ENCODE assay signal across 7 mouse cellular contexts in the genomic region with DNA sequence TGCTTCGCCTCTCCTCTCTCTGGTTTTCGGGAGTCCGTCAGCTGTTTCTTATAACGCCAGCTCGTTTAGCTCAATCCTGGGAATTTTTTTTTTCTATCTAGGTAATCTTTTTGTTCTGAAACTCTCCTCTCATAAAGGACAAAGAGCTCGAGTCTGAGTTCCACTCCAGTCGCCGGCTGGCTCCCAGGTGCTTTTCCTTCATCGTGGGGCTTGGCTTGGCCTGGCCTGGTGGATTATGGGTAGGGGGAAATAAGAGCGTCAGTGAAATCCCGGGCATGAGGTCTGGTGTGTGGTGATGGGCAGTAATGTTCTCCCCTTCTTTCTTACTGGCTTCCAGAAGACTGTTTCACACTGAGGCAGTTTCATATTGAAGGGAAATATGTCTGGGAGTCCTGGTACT.
DNase-seq lines count a peak whose midpoint lies in the region; ATAC-seq and TF ChIP-seq lines count a peak whose summit lies in the region.

No protein-coding gene starts in this region.

- peak overlapping the region; percentile 2; the same call in 1 of the 2 replicates for H3K4me2 ChIP-seq in kidney, postnatal 0 days (ENCODE audit: low read length)
- H3K4me2 ChIP-seq in forebrain, embryonic 12.5 days: no peak overlapping the region
- no peak overlapping the region for H3K4me2 ChIP-seq in hindbrain, postnatal 0 days (ENCODE audit: low read depth, low read length)
- no peak overlapping the region for H3K4me2 ChIP-seq in neural tube, embryonic 14.5 days (ENCODE audit: low read depth, low read length)

- H3K9ac ChIP-seq in kidney, postnatal 0 days (ENCODE audit: low read depth, low read length): no peak overlapping the region
- H3K9ac ChIP-seq in forebrain, embryonic 12.5 days: peak overlapping the region; percentile 46; the same call in 1 of the 2 replicates
- peak overlapping the region; percentile 41; the same call in 1 of the 2 replicates for H3K9ac ChIP-seq in hindbrain, postnatal 0 days (replicated peaks; ENCODE audit: low read length)
- H3K9ac ChIP-seq in neural tube, embryonic 14.5 days (replicated peaks; ENCODE audit: low read depth, low read length): no peak overlapping the region

- no peaks in the 10 kb centered on the region for H3K27me3 ChIP-seq in kidney, postnatal 0 days (ENCODE audit: insufficient read depth, low read length)
- 0 out of 2 replicates have a peak, but pooled peaks cover 2% of the 10 kb centered on the region for H3K27me3 ChIP-seq in forebrain, embryonic 12.5 days
- H3K27me3 ChIP-seq in hindbrain, postnatal 0 days (ENCODE audit: insufficient read depth, low read length): no peaks in the 10 kb centered on the region
- no peaks in the 10 kb centered on the region for H3K27me3 ChIP-seq in neural tube, embryonic 14.5 days (ENCODE audit: control insufficient read depth, insufficient read depth, low read length)

- H3K4me3 ChIP-seq in kidney, postnatal 0 days (replicated peaks; ENCODE audit: low read depth, low read length): no peak overlapping the region
- H3K4me3 ChIP-seq in forebrain, embryonic 12.5 days (replicated peaks): no peak overlapping the region
- no peak overlapping the region for H3K4me3 ChIP-seq in hindbrain, postnatal 0 days (ENCODE audit: low read length)
- H3K4me3 ChIP-seq in neural tube, embryonic 14.5 days (ENCODE audit: low read depth, low read length): no peak overlapping the region

- H3K27ac ChIP-seq in kidney, postnatal 0 days: peak overlapping the region; percentile 90
- H3K27ac ChIP-seq in forebrain, embryonic 12.5 days: peak overlapping the region; percentile 83
- peak overlapping the region; percentile 82 for H3K27ac ChIP-seq in hindbrain, postnatal 0 days
- H3K27ac ChIP-seq in neural tube, embryonic 14.5 days (ENCODE audit: low read depth, low read length): peak overlapping the region; percentile 78

- H3K4me1 ChIP-seq in kidney, postnatal 0 days (replicated peaks; ENCODE audit: insufficient read depth, low read length): peaks cover 30% of the 10 kb centered on the region
- H3K4me1 ChIP-seq in forebrain, embryonic 12.5 days: peaks cover 25% of the 10 kb centered on the region
- peaks cover 12% of the 10 kb centered on the region; the same call in 1 of the 2 replicates for H3K4me1 ChIP-seq in hindbrain, postnatal 0 days (ENCODE audit: insufficient read depth, low read length)
- peaks cover 13% of the 10 kb centered on the region; the same call in 1 of the 2 replicates for H3K4me1 ChIP-seq in neural tube, embryonic 14.5 days (ENCODE audit: control insufficient read depth, insufficient read depth, low read length)

- no peaks in the 10 kb centered on the region for H3K9me3 ChIP-seq in kidney, postnatal 0 days (replicated peaks; ENCODE audit: low read length)
- no peaks in the 10 kb centered on the region for H3K9me3 ChIP-seq in forebrain, embryonic 12.5 days
- H3K9me3 ChIP-seq in hindbrain, postnatal 0 days (ENCODE audit: low read length): no peaks in the 10 kb centered on the region
- H3K9me3 ChIP-seq in neural tube, embryonic 14.5 days (ENCODE audit: control insufficient read depth, low read length): no peaks in the 10 kb centered on the region

- no peak for TF ChIP-seq CTCF in kidney, postnatal 0 days (IDR thresholded peaks at IDR 0.05; ENCODE audit: low read depth)
- TF ChIP-seq CTCF in hindbrain, postnatal 0 days (IDR thresholded peaks at IDR 0.05; ENCODE audit: low read depth): no peak

- no peaks in the 10 kb centered on the region for H3K36me3 ChIP-seq in kidney, postnatal 0 days (ENCODE audit: insufficient read depth, low read length)
- H3K36me3 ChIP-seq in forebrain, embryonic 12.5 days (replicated peaks): no peaks in the 10 kb centered on the region
- H3K36me3 ChIP-seq in hindbrain, postnatal 0 days (ENCODE audit: insufficient read depth, low read length): no peaks in the 10 kb centered on the region
- no peaks in the 10 kb centered on the region for H3K36me3 ChIP-seq in neural tube, embryonic 14.5 days (ENCODE audit: control insufficient read depth, insufficient read depth, low read length)

- no peak for ATAC-seq in kidney, postnatal 0 days (replicated peaks; ENCODE audit: low FRiP score, low read depth)
- ATAC-seq in forebrain, embryonic 12.5 days (ENCODE audit: low FRiP score): no peak
- ATAC-seq in hindbrain, postnatal 0 days: no peak
- no peak for ATAC-seq in neural tube, embryonic 14.5 days (ENCODE audit: low read depth)

- 21% methylated on average over 11 of the region's 11 CpGs for WGBS in kidney, postnatal 0 days
- 33% methylated on average over 11 of the region's 11 CpGs for WGBS in forebrain, embryonic 12.5 days
- WGBS in hindbrain, postnatal 0 days: 28% methylated on average over 11 of the region's 11 CpGs
- 45% methylated on average over 11 of the region's 11 CpGs for WGBS in neural tube, embryonic 14.5 days

- DNase-seq in kidney, postnatal 0 days (ENCODE audit: low spot score): no peak
- DNase-seq in kidney, adult 8-10 months: no peak
- DNase-seq in hindbrain, postnatal 0 days (ENCODE audit: low spot score): no peak
- DNase-seq in testis, postnatal 14 days (ENCODE audit: low spot score): no peak
- no peak for DNase-seq in cerebellum, adult 11-12 months

Comparison
In these comparisons a context has a peak if more than half of its experiments do, and no peak if none do; other contexts are left out.
1. H3K9ac ChIP-seq: peak in forebrain, embryonic 12.5 days (single experiment) and hindbrain, postnatal 0 days (single experiment); none in kidney, postnatal 0 days (single experiment) and neural tube, embryonic 14.5 days (single experiment).
2. Peak in every context shown above with its lines, with median percentiles within 50 percentile points of each other: H3K27ac ChIP-seq.